Mouse (Mus musculus) megakaryocyte, embryonic 14.5 days (primary cell): ENCODE data around the gene Rabgap1. TPM values are rescaled to one million over a fixed set of nuclear protein-coding genes. Genes with fewer than 3 reads are reported as not detected.

Source experiments
- H3K27me3 ChIP-seq: replicated peaks from 2 replicates; pipeline ENCODE3; 2012; ENCODE audit warnings: inconsistent platforms
- H3K36me3 ChIP-seq: replicated peaks from 2 replicates; pipeline ENCODE3; 2012; ENCODE audit warnings: low read length, inconsistent platforms, mixed read lengths
- H3K4me1 ChIP-seq: 2 replicates; pipeline ENCODE4 v1.6.1; 2012; ENCODE audit warnings: inconsistent platforms
- H3K4me3 ChIP-seq: replicated peaks from 2 replicates; pipeline ENCODE3; 2012; ENCODE audit warnings: moderate library complexity, mild to moderate bottlenecking, inconsistent platforms
- H3K9me3 ChIP-seq: 2 replicates; pipeline ENCODE4 v1.6.1; 2012; ENCODE audit warnings: inconsistent platforms
- FLI1 ChIP-seq: IDR thresholded peaks from 2 replicates; pipeline ENCODE4 v1.6.1; 2012; ENCODE audit warnings: low read length, inconsistent platforms, mixed read lengths
- GATA1 ChIP-seq: IDR thresholded peaks from 3 replicates; pipeline ENCODE4 v1.6.1; 2012; ENCODE audit warnings: mixed read lengths, low read length, inconsistent platforms, borderline replicate concordance
- polyA plus RNA-seq: library from polyadenylated mRNA; stranded (reverse); fragments of >175 nt; gene quantifications from 2 replicates; pipeline ENCODE4 v1.2.3, GENCODE M21; 2012; ENCODE audit warnings: low replicate concordance; ENCODE audit not compliant: insufficient read depth

The Rabgap1 gene
- 0.47 and 2.5 TPM in 2 replicates for polyA plus RNA-seq

DNA sequence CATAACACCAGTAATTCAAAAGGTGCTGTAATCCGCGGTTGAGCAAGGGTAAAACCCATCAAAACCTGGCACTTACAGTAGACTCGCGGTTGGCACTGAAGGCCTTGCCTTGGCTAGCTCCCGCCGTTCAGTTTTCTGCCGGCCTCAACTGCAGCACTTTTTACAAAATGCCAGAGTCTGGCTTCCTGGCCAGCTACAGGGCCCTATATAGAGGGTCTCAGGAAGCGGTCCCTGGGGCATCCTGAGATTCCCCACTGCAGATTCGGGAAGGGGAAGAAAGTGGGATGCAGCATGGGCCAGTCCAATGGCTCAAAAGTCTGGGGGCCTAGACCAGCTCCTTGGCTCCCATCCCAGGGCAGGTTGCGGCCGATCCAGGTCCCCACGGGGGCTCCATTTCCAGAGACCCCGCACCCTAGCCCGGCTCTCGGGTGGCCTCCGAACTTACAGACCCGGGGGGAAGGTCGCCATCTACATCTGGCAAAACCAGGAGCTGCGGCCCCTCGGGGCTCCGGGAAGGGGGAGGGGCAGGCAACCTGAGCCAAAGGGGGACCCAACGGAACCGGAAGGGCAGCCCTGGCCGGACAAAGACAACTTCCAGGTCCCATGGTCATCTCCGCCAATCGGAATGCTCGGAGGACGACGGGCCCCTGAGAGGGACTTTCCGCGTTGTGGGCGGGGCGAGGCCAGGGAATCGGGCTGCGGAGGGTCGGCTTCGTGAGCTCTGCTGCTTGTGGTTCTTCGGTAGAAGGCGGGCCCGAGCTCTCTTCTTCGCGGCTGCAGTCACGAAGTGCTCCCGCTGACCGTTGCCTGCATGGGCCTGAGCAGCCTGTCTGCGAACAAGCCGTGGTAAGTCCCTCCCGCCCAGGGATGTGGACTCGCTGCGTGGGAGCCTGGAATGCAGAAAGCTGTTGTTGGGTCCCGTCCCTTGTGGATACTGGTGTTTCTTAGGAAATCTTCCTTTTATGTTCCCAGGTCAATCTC, at the start of gene Rabgap1, which contains the start of the genes Zbtb26 and Zbtb6:
Rabgap1 (plus strand) TSS at position 669 of the 981 bp plus-strand sequence.
Zbtb26 (minus strand) TSS at position 525 of the 981 bp plus-strand sequence.
Zbtb6 (minus strand) TSS at position 561 of the 981 bp plus-strand sequence.
- TF ChIP-seq FLI1 (0 out of 2 replicates have a peak, but pooled peaks have one; percentile 8), GATA1 (no peak)
- Histone ChIP-seq H3K4me1 (peaks cover 57% of the 10 kb centered on the region), H3K36me3 (peaks cover 8% of the 10 kb centered on the region), H3K4me3 (peak within 1 kb of the TSS; percentile 99), H3K27me3 (no peaks in the 10 kb centered on the region), H3K9me3 (no peaks in the 10 kb centered on the region)

DNA sequence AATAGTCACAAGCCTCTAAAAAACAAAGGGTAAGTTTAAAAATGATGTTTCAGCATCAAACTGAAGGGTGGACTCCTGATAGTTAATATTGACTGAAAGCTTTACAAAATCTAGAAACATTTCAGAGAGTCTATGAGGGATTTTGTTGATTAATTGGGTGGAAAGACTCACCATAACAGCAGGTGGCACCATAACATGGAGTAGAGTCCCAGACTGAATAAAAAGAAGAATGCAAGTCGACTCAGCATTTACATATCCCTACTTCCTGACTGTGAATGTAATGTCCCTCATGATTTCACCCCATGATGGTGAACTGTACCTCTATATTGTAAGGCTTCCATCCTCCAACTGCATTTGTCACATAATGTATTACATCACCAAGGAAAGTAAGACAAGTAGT, 47.5 kb upstream of the Rabgap1 start:
- Histone ChIP-seq H3K4me3 (no peak overlapping the region), H3K9me3 (no peaks in the 10 kb centered on the region), H3K4me1 (no peaks in the 10 kb centered on the region; the same call in 1 of the 2 replicates), H3K27me3 (no peaks in the 10 kb centered on the region), H3K36me3 (peaks cover 74% of the 10 kb centered on the region)
- TF ChIP-seq GATA1: no peak
- TF ChIP-seq FLI1: no peak

DNA sequence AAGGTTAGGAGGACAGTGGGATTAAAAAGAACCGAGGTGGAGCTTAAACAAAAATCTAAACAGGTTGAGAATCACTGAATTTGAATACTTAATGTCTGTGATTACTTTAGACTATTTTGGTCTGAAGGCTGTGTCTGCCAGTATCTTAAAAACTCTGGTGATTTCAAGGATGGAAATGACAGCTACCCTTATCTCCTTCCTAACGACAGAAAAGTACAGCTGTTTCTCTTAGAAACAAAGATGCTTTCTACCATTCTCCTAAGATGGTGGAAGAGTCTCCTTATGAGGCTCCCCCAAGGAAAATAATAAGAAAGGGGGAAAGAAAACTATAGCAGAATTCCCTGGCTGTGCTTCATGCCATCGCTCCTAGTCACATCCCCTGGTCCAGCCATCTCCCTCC, 21.2 kb upstream of the Rabgap1 start:
- peaks cover 24% of the 10 kb centered on the region; the same call in 1 of the 2 replicates for H3K4me1 ChIP-seq
- H3K4me3 ChIP-seq: peak overlapping the region; percentile 96
- no peaks in the 10 kb centered on the region for H3K9me3 ChIP-seq
- no peaks in the 10 kb centered on the region for H3K27me3 ChIP-seq
- TF ChIP-seq FLI1: no peak
- TF ChIP-seq GATA1: no peak
- H3K36me3 ChIP-seq: peaks cover 5% of the 10 kb centered on the region

DNA sequence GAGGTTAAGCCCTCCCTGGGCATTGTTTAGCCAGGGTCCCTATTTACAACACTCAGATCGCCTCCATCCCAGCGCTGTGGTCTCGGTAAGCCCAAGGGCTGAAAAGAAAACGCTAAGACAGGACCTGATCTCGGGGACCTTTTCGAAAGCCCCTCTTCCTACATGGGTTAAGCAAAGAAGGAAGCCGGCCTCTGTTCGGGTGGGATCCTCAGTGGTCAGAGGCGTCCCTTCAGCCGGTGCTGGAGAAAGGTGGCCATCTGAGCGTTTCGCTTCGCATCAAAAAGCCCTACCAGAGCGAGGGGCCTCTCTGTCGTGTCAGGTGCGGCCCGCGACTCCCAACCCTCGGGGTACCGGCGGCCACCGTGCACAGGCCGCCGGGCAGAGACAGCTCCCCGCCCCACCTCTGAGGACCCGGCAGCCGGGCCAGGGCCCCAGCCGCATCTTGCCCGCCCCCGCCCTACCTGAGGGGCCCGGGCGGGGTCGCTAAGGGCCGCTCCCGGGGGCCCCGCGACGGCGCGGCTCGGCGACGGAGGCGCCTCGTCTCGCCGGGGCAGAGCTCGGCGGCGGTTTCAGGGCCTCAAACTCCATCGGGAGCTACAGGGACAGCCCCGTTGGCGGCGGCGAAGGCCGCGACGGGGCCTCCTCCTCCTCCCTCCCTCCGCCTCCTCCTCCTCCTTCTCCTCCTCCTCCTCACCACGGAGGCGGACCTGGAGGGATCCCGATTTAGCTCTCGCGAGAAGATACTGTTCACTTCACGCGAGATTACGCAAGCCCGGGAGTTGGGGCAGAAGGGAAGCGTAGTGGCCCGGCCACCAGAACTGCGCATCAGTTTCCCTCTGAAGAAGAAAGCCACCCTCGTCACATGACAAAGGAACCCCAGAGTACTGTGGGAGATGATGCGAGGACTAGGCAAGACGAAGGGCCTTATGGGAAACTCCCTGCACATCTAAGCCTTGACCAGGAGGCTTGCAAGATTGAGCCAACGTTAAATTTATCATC, 20.5 kb upstream of the Rabgap1 start, which contains the start of gene Rc3h2:
Rc3h2 (minus strand) TSS at position 598 of the 999 bp plus-strand sequence.
- H3K4me1 ChIP-seq: peaks cover 24% of the 10 kb centered on the region; the same call in 1 of the 2 replicates

DNA sequence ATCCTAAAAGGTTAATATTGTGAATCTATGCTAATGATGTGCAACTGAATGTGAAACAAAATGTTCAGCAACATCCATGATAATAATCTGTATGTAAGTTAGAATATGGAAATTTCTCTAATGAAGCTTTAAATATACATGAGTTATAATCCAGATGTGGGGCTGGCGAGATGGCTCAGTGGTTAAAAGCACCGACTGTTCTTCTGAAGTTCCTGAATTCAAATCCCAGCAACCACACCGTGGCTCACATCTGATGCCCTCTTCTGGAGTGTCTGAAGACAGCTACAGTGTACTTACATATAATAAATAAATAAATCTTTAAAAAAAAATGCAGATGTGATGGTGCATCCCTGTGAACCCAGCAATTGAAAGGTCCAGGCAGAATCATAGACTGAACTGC, 19.4 kb upstream of the Rabgap1 start:
- Histone ChIP-seq H3K4me3 (no peak overlapping the region), H3K9me3 (no peaks in the 10 kb centered on the region), H3K4me1 (peaks cover 24% of the 10 kb centered on the region; the same call in 1 of the 2 replicates), H3K36me3 (peaks cover 23% of the 10 kb centered on the region), H3K27me3 (no peaks in the 10 kb centered on the region)
- TF ChIP-seq FLI1: no peak
- no peak for TF ChIP-seq GATA1

More for the DNA sequence above, 20.5 kb upstream of the Rabgap1 start, which contains the start of gene Rc3h2:
- no peaks in the 10 kb centered on the region for H3K27me3 ChIP-seq
- H3K4me3 ChIP-seq: peak within 1 kb of the TSS; percentile 96
- no peak for TF ChIP-seq FLI1
- TF ChIP-seq GATA1: no peak
- H3K36me3 ChIP-seq: peaks cover 12% of the 10 kb centered on the region
- H3K9me3 ChIP-seq: no peaks in the 10 kb centered on the region

DNA sequence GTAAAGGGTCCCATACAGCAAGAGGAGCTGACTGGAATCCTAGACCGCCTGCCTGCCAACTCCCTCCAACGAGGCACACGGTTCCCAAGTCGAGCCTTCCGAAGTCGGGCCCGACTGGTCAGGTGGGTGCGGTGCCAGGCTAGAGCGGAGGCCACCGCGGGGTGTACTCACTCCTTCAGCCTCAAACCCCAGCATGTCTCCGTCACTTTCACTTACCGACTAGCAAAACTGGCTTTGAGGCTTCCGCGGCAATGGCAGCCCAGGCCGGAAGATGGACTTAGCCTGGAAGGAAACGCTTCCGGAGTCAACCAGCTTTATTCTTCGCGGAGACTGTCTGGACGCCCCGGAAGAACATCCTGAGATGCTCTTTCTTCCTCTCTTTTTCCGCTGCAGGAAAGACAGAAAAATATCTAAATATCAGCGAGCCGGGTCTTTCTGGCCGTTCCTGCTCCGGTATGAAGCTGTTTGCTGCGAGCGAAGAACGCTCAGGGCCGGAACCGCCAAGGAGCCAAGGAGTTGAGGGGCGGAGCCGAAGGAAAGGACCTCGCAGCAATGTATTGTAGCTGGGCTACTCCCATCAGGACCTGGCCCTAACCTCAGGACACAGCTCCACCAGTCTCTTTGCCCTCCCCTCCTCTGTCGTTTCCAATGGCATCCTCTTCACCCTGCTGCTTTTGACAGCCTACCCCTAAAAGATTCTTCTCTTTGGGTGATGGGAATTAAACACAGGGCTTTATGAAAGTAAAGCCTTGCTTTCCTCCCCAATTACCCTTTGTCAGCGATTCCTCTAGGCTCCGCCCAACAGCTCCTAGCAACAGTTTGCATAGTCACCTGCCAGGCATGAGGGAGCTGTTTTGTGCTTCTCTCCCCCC, 12.2 kb upstream of the Rabgap1 start:
- Histone ChIP-seq H3K9me3 (no peaks in the 10 kb centered on the region), H3K4me3 (peak overlapping the region; percentile 98), H3K27me3 (no peaks in the 10 kb centered on the region), H3K4me1 (peaks cover 26% of the 10 kb centered on the region), H3K36me3 (peaks cover 46% of the 10 kb centered on the region)
- no peak for TF ChIP-seq FLI1
- no peak for TF ChIP-seq GATA1

DNA sequence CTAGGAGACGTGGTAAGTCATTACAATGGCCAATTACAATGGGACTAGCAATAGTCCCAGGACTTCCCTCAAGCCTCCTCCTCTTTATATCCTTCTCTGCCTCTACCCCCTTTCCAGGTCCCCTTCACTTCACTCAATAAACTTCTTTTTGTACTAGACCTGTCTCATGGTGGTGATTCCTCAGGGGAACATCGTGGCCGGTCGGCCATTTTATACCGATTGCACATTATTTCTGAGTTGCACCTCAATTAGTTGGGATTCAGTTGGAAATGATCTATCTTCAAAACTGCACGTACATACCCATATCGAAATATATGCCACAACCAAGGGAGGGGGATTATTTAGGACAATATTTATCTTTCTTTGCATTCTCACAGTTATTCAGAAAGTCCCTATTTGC, 11.5 kb upstream of the Rabgap1 start:
- H3K4me1 ChIP-seq: peaks cover 31% of the 10 kb centered on the region
- no peaks in the 10 kb centered on the region for H3K9me3 ChIP-seq
- H3K4me3 ChIP-seq: peak overlapping the region; percentile 98
- no peak for TF ChIP-seq FLI1
- no peak for TF ChIP-seq GATA1
- peaks cover 54% of the 10 kb centered on the region for H3K36me3 ChIP-seq
- no peaks in the 10 kb centered on the region for H3K27me3 ChIP-seq

DNA sequence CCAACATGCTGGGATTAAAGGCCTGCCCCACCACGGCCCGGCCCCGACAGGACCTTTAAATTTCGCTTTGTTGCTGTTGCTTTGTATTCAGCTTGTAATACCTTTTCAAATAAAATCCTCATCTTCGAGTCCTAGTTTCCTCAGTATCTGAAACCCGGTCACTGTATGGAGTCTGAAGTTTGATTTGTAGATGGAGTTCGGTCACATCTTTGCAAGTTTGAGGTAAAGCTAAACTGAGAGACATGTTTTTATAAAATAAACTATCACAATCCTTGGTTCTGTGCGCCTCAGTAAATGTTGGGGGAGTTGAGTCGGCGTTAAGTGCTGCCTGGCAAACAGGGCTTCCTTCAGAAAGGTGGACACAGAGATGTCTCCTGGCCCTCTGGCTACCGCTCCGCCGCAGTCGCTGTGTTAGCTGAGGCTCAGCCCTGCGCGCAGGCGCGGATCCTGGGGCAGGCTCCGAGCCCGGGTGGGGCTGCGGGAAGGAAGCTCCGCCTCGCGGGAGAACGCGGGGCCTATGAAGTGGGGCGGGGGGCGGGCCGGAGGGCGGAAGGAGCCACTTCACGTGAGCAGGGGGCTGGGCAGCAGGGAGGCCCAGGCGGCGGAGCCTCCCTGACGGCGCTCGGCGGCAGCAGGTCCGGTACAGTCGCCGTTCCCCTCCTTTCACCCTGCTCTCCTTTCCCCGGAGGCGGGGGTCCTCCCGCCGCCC, 8.7 kb downstream of the Rabgap1 start:
- Histone ChIP-seq H3K36me3 (peaks cover 11% of the 10 kb centered on the region), H3K9me3 (no peaks in the 10 kb centered on the region), H3K4me1 (peaks cover 36% of the 10 kb centered on the region), H3K27me3 (no peaks in the 10 kb centered on the region), H3K4me3 (peak overlapping the region; percentile 93)
- TF ChIP-seq FLI1 (no peak), GATA1 (no peak)
